Mouse (Mus musculus) liver, embryonic 14.5 days (tissue): ENCODE measurements at regions not wholly inside any gene's neighbourhood (a gene's known extent, or its start where the extent isn't known, plus 50 kb on each side); places are given as distances from the start of the nearest gene placed in this dataset.

ENCODE experiments used
- CTCF ChIP-seq: IDR thresholded peaks from 2 replicates; pipeline ENCODE4 v1.5.1; 2016; ENCODE audit warnings: antibody characterized with exemption, low read depth, control low read depth
- EP300 ChIP-seq: IDR thresholded peaks from 2 replicates; pipeline ENCODE4 v1.6.1; 2016; ENCODE audit warnings: antibody characterized with exemption, low read depth

- TF ChIP-seq CTCF (no peak), EP300 (no peak)
Observed at GRCm38 (mm10) chr12:9732921-9733320, 163.0 kb downstream of the Osr1 start.
